Mouse (Mus musculus): ENCODE measurements around the gene Anxa1.

GRCm38 (mm10) chr19:20403740-20404139 is 13.0 kb upstream of the Anxa1 start:
- TF ChIP-seq CTCF (IDR thresholded peaks at IDR 0.05; ENCODE audit: low read depth, low read length) (no peak), POLR2A (IDR thresholded peaks at IDR 0.05; ENCODE audit: extremely low read depth, insufficient read depth, low read length) (no peak)

Measured in liver, adult 2 months (tissue).